In the genomic region with DNA sequence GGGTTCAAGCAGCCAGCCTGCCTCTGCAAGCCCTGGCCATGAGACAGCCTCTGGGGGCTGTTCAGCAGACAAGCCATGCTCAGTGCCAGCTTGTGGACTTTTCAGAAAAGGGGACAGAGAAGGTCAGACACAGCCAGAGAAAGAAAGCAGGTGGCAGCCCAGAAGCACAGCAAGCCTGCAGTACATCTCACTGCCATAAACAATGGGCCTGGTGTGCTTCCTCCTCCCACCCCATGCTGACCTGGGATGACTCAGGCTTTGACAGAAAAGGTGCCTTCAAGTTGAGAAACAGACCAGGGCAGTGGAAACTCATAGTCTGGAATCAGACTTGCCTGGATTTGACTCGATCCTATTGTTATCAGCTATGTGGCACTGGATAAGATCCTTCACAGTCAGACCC, we compare ENCODE assay signal across 24 mouse cellular contexts.
DNase-seq lines count a peak whose midpoint lies in the region; ATAC-seq lines count a peak whose summit lies in the region.
"Had no signal": no experiment of that assay in that cellular context is flagged by ENCODE, and none has a peak within 500 bp of the region (broad histone marks: within the 10 kb centered on the region; RNA-seq: fewer than 3 reads in every experiment).

No protein-coding gene starts in this region.

- no peak overlapping the region for H3K4me2 ChIP-seq in heart, embryonic 12.5 days
- H3K4me2 ChIP-seq: embryonic facial prominence, embryonic 12.5 days; embryonic facial prominence, embryonic 15.5 days; hindbrain, embryonic 14.5 days had no signal

- H3K4me1 ChIP-seq in heart, embryonic 12.5 days (replicated peaks): 0 out of 2 replicates have a peak, but pooled peaks cover 2% of the 10 kb centered on the region
- H3K4me1 ChIP-seq: embryonic facial prominence, embryonic 12.5 days; embryonic facial prominence, embryonic 15.5 days had no signal

- WGBS in heart, embryonic 12.5 days: 16% methylated on average over 1 of the region's 1 CpGs

- intact Hi-C loops in heart, postnatal 25 days (cut with DNase I): no loop called here

- DNase-seq in cerebellum, adult 11-12 months: peak; percentile 9
- DNase-seq in cerebellum, postnatal 36 days: no peak
- no peak for DNase-seq in heart, postnatal 25 days (ENCODE audit: low spot score)
- peak; percentile 34 for DNase-seq in MN1 (ENCODE audit: low spot score)
- DNase-seq in layer of hippocampus, adult 9-11 months: no peak
- DNase-seq: adrenal gland, postnatal 25 days; B cell, adult 2 months; forebrain, postnatal 0 days; gastrocnemius, adult 2 months; gastrocnemius, postnatal 14 days; heart, adult 18-20 months; heart, postnatal 36 days; kidney, adult 18-20 months; kidney, adult 9 months had no signal

- no peaks in the 10 kb centered on the region for H3K27me3 ChIP-seq in heart, embryonic 12.5 days (replicated peaks)
- H3K27me3 ChIP-seq: embryonic facial prominence, embryonic 12.5 days; embryonic facial prominence, embryonic 15.5 days; Patski had no signal

- no peak overlapping the region for H3K27ac ChIP-seq in heart, embryonic 12.5 days (ENCODE audit: poor library complexity, severe bottlenecking)
- H3K27ac ChIP-seq: embryonic facial prominence, embryonic 12.5 days; embryonic facial prominence, embryonic 15.5 days; gastrocnemius, adult 2 months; heart, embryonic 10.5 days; hindbrain, embryonic 14.5 days; hindbrain, postnatal 0 days had no signal

- H3K9me3 ChIP-seq in heart, embryonic 12.5 days (replicated peaks): no peaks in the 10 kb centered on the region
- H3K9me3 ChIP-seq: embryonic facial prominence, embryonic 12.5 days; embryonic facial prominence, embryonic 15.5 days; heart, embryonic 10.5 days had no signal

- H3K9ac ChIP-seq in heart, embryonic 12.5 days: no peak overlapping the region
- H3K9ac ChIP-seq: embryonic facial prominence, embryonic 12.5 days; embryonic facial prominence, embryonic 15.5 days; forebrain, postnatal 0 days; hindbrain, embryonic 14.5 days had no signal

- H3K4me3 ChIP-seq in heart, embryonic 12.5 days: no peak overlapping the region
- H3K4me3 ChIP-seq: embryonic facial prominence, embryonic 12.5 days; embryonic facial prominence, embryonic 15.5 days; gastrocnemius, adult 2 months; heart, embryonic 10.5 days had no signal

- no peaks in the 10 kb centered on the region for H3K36me3 ChIP-seq in heart, embryonic 12.5 days
- H3K36me3 ChIP-seq: embryonic facial prominence, embryonic 12.5 days; embryonic facial prominence, embryonic 15.5 days; heart, embryonic 10.5 days had no signal

- peak; percentile 29; the same call in 1 of the 2 replicates for ATAC-seq in heart, embryonic 12.5 days (ENCODE audit: insufficient number of reproducible peaks, low FRiP score)
- no peak for ATAC-seq in inflammation-experienced regulatory T-cells, adult 6 months
- ATAC-seq: forebrain, embryonic 14.5 days; forebrain, postnatal 0 days; hindbrain, postnatal 0 days; intestine, embryonic 16.5 days; Patski had no signal

Comparison
In these comparisons a context has a peak if more than half of its experiments do, and no peak if none do; other contexts are left out.
1. DNase-seq: peak in cerebellum, adult 11-12 months (single experiment) and MN1 (single experiment); none in cerebellum, postnatal 36 days (0 of 2), heart, postnatal 25 days (single experiment) and layer of hippocampus, adult 9-11 months (single experiment).